Mouse (Mus musculus) heart, adult 2 months (tissue): Measurements from ENCODE around the gene 4930404H24Rik. TPM values are rescaled to one million over a fixed set of nuclear protein-coding genes. Genes with fewer than 3 reads are reported as not detected.

Experiments
- DNase-seq, 2 experiments: peaks; one replicate each; pipeline ENCODE4 v3.0.0; 2021
- H3K27ac ChIP-seq: fragments of 200-600 bp; 2 replicates; pipeline ENCODE4 v1.8.1; 2022
- H3K27me3 ChIP-seq: fragments of 200-500 bp; 2 replicates; pipeline ENCODE4 v1.6.1; 2012; ENCODE audit warnings: mild to moderate bottlenecking, low read length, inconsistent platforms, mixed read lengths; ENCODE audit not compliant: control insufficient read depth, insufficient read depth
- H3K36me3 ChIP-seq: fragments of 200-500 bp; 2 replicates; pipeline ENCODE4 v1.6.1; 2012; ENCODE audit warnings: low read length, inconsistent platforms; ENCODE audit not compliant: control insufficient read depth, insufficient read depth
- H3K4me1 ChIP-seq: fragments of 200-500 bp; 2 replicates; pipeline ENCODE4 v1.6.1; 2011; ENCODE audit warnings: low read length; ENCODE audit not compliant: control insufficient read depth, insufficient read depth
- H3K4me3 ChIP-seq: fragments of 200-600 bp; 2 replicates; pipeline ENCODE4 v1.8.1; 2022
- H3K79me2 ChIP-seq: fragments of 200-500 bp; replicated peaks from 2 replicates; pipeline ENCODE4 v1.6.1; 2012; ENCODE audit warnings: mild to moderate bottlenecking, inconsistent platforms, low read length, moderate library complexity, mixed read lengths; ENCODE audit not compliant: control insufficient read depth, insufficient read depth
- H3K9ac ChIP-seq: fragments of 200-500 bp; 2 replicates; pipeline ENCODE4 v1.6.1; 2012; ENCODE audit warnings: low read depth, mild to moderate bottlenecking, control low read depth, inconsistent platforms, low read length, mixed read lengths
- CTCF ChIP-seq: fragments of 200-600 bp; IDR thresholded peaks from 2 replicates; pipeline ENCODE4 v1.8.1; 2022; ENCODE audit warnings: antibody characterized with exemption, mild to moderate bottlenecking, moderate library complexity
- EP300 ChIP-seq: fragments of 200-500 bp; IDR thresholded peaks from 2 replicates; pipeline ENCODE4 v1.6.1; 2011; ENCODE audit warnings: low read depth, low read length, control low read depth; ENCODE audit not compliant: insufficient read depth
- POLR2A ChIP-seq: fragments of 200-500 bp; IDR thresholded peaks from 2 replicates; pipeline ENCODE4 v1.6.1; 2011; ENCODE audit warnings: mild to moderate bottlenecking, low read depth, low read length, control low read depth; ENCODE audit not compliant: insufficient read depth
- WGBS: fragments of 180-500 bp; shearing (Covaris S2); methylation state at CpG from one replicate; pipeline ENCODE4 v1.1.7; 2018; 5-methylcytosine and 5-hydroxymethylcytosine counted together
- intact Hi-C: fragments of 180-260 bp; cut with DNase I; formaldehyde crosslinking; loops from one replicate; pipeline ENCODE4 v1.15.1; 2025
- polyA plus RNA-seq: library from polyadenylated mRNA; depleted of rRNA; stranded (reverse); fragments of >200 nt; gene quantifications from 2 replicates; pipeline ENCODE4 v1.2.3, GENCODE M21; 2012
- total RNA-seq, 2 experiments: library from RNA; stranded (reverse); gene quantifications; 2 replicates each; pipeline ENCODE4 v1.2.3; 2021

The 4930404H24Rik gene
- total and polyA plus RNA-seq, 3 experiments: not detected

DNA sequence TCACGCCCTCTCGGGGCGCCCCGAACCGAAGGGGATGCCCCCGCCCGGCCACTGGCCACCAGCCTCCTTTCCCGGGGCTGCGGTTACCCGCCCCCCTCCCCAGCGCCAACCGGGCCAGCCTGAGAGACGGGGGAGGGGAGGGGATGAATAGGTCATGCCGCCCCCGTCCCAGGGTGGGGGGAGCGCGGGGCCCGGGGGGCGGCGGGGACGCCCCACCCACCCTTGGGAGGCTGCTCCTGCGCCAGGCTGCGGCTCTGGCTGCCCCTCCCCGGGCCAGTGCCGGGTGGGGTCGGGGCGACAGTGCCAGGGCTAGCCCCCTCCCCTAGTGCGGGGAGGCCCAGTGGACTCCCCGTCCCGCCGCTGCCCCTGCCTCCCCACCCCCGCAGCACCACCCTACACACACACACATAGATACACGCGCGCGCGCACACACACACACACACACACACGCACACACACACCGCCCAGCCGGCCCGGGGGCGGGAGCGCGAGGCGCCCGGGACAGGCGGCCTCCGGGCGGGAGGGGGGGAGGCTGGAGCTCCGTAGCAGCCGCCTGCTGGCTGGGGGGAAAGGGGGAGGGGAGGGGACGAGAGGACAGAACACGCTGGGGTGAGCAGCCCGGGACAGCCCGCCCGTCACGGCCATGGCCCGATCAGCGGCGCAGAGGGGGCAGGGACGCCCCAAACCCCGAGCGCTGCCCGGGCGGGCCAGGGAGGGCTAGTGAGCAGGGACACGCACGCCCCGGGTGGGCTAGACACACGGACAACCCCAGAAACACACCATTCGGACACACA, 36.2 kb downstream of the 4930404H24Rik start:
- no peak overlapping the region for H3K27ac ChIP-seq
- peaks cover 5% of the 10 kb centered on the region; the same call in 1 of the 2 replicates for H3K27me3 ChIP-seq
- intact Hi-C loops: loop anchor here (5.0 kb wide), 1 partner anchor 36 kb away; the partner anchor contains the start of gene 4930404H24Rik

GRCm38 (mm10) chr2:153529365-153529781, 36.8 kb downstream of the 4930404H24Rik start:
- peak overlapping the region; percentile 67 for H3K9ac ChIP-seq
- no peaks in the 10 kb centered on the region for H3K79me2 ChIP-seq
- DNase-seq: peak; percentile 68 to 70
- under 1% methylated on average over 53 of the region's 53 CpGs for WGBS
- intact Hi-C loops: loop anchor here (5.0 kb wide), 1 partner anchor 37 kb away; the partner anchor contains the start of gene 4930404H24Rik
- H3K4me1 ChIP-seq: no peaks in the 10 kb centered on the region
- TF ChIP-seq POLR2A (no peak), CTCF (no peak), EP300 (no peak)
- H3K27me3 ChIP-seq: peaks cover 5% of the 10 kb centered on the region; the same call in 1 of the 2 replicates
- H3K4me3 ChIP-seq: peak overlapping the region; percentile 73
- H3K36me3 ChIP-seq: no peaks in the 10 kb centered on the region
- H3K27ac ChIP-seq: no peak overlapping the region

More for the DNA sequence above, 36.2 kb downstream of the 4930404H24Rik start:
- WGBS: under 1% methylated on average over 30 of the region's 70 CpGs
- Histone ChIP-seq H3K4me3 (peak overlapping the region; percentile 73), H3K4me1 (no peaks in the 10 kb centered on the region), H3K36me3 (no peaks in the 10 kb centered on the region), H3K79me2 (no peaks in the 10 kb centered on the region), H3K9ac (peak overlapping the region; percentile 67)
- peak; percentile 54 to 67 for DNase-seq
- TF ChIP-seq EP300 (no peak), POLR2A (no peak), CTCF (no peak)

DNA sequence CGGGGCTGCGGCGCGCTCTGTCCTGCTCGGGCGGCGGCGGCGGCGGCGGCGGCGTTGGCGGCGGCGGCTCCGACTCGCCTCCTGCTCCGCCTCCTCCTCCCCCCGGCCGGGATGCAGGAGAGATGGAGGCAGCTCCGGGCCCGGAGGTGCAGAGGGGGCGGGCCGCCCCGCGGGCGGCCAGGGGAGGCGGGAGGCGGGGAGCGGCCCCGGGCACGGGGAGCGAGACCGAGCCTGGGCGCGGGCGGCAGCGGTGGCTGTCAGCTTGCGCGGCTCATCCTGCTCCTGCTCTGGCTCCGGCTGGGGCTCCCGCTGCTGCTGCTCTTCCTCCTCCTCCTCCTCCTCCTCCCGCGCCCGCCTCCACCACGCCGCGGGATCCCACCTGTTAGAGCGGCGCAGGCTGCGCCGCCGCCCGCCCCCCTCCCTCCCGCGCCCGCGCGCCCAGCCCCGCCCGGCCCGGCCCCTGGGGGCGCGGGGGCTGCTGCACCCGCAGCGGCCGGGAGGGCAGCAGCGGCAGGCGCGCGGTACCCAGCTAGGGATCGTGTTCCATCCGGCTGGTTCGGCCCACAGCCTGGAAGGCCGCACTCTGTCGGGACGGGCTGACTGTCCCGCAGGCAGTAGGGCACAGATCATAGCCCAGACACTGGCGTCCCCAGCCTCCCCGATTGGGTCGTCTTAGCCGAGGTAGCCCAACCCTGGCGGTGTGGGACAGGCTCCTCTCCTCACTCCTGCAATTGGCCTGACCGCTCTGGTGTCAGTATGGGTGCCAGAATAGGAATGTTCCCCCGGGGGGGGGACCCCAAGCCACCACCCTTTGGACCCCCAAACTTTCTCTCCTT, 37.6 kb downstream of the 4930404H24Rik start, which contains the start of gene Nol4l:
Gene Nol4l (minus strand): TSS at position 41 of the 836 bp plus-strand sequence.
- peak within 1 kb of the TSS; percentile 73 for H3K4me3 ChIP-seq
- intact Hi-C loops: loop anchor here (5.0 kb wide), 1 partner anchor 38 kb away; the partner anchor contains the start of gene 4930404H24Rik
- no peak within 1 kb of the TSS for H3K27ac ChIP-seq
- peak within 1 kb of the TSS; percentile 67 for H3K9ac ChIP-seq
- whole genome bisulfite sequencing: 8% methylated on average over 41 of the region's 86 CpGs
- TF ChIP-seq CTCF (no peak), POLR2A (no peak), EP300 (no peak)
- no peaks in the 10 kb centered on the region for H3K79me2 ChIP-seq
- no peaks in the 10 kb centered on the region for H3K4me1 ChIP-seq
- DNase-seq: peak; percentile 45 to 52
- no peaks in the 10 kb centered on the region for H3K36me3 ChIP-seq
- H3K27me3 ChIP-seq: peaks cover 5% of the 10 kb centered on the region; the same call in 1 of the 2 replicates

GRCm38 (mm10) chr2:153530948-153531347, 38.4 kb downstream of the 4930404H24Rik start:
- no peaks in the 10 kb centered on the region for H3K79me2 ChIP-seq
- TF ChIP-seq EP300 (no peak), POLR2A (no peak), CTCF (no peak)
- H3K4me1 ChIP-seq: no peaks in the 10 kb centered on the region
- no peak overlapping the region for H3K9ac ChIP-seq
- DNase-seq: no peak
- peaks cover 5% of the 10 kb centered on the region; the same call in 1 of the 2 replicates for H3K27me3 ChIP-seq
- WGBS: 66% methylated on average over 5 of the region's 5 CpGs
- H3K4me3 ChIP-seq: no peak overlapping the region
- no peak overlapping the region for H3K27ac ChIP-seq
- intact Hi-C loops: no loop called here
- no peaks in the 10 kb centered on the region for H3K36me3 ChIP-seq

DNA sequence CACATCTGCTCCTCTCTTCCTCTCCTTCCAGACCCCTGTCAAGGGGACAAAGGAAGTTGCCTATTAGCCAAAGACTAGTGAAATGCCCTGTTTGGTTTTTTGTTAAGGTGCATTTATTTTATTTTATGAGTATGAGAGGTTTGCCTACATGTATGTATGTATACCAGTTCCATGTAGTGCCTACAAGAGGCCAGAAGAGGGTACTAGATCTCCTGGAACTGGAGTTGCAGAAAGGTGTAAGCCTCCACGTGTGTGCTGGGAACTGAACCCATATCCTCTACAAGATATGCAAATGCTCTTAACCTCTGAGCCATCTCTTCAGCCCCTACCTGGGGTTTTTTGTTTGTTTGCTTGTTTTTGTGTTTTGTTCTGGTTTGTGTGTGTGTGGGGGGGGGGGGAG, 41.4 kb downstream of the 4930404H24Rik start:
- intact Hi-C loops: no loop called here
- no peak for DNase-seq
- no peak overlapping the region for H3K27ac ChIP-seq
- TF ChIP-seq POLR2A: no peak
- no peak for TF ChIP-seq EP300
- TF ChIP-seq CTCF: no peak
- no peaks in the 10 kb centered on the region for H3K79me2 ChIP-seq
- H3K4me1 ChIP-seq: no peaks in the 10 kb centered on the region
- H3K27me3 ChIP-seq: peaks cover 5% of the 10 kb centered on the region; the same call in 1 of the 2 replicates
- no peaks in the 10 kb centered on the region for H3K36me3 ChIP-seq
- H3K9ac ChIP-seq: no peak overlapping the region
- WGBS: 80% methylated on average over 1 of the region's 1 CpGs
- no peak overlapping the region for H3K4me3 ChIP-seq
